Mouse (Mus musculus) embryo, embryonic 11.5 days (tissue): ENCODE results near the gene Zfp426.

ENCODE experiments used
- DNase-seq: peaks from one replicate; pipeline ENCODE4 v3.0.0-alpha.2; 2012; ENCODE audit warnings: low read depth, low spot score

Gene Zfp426

DNA sequence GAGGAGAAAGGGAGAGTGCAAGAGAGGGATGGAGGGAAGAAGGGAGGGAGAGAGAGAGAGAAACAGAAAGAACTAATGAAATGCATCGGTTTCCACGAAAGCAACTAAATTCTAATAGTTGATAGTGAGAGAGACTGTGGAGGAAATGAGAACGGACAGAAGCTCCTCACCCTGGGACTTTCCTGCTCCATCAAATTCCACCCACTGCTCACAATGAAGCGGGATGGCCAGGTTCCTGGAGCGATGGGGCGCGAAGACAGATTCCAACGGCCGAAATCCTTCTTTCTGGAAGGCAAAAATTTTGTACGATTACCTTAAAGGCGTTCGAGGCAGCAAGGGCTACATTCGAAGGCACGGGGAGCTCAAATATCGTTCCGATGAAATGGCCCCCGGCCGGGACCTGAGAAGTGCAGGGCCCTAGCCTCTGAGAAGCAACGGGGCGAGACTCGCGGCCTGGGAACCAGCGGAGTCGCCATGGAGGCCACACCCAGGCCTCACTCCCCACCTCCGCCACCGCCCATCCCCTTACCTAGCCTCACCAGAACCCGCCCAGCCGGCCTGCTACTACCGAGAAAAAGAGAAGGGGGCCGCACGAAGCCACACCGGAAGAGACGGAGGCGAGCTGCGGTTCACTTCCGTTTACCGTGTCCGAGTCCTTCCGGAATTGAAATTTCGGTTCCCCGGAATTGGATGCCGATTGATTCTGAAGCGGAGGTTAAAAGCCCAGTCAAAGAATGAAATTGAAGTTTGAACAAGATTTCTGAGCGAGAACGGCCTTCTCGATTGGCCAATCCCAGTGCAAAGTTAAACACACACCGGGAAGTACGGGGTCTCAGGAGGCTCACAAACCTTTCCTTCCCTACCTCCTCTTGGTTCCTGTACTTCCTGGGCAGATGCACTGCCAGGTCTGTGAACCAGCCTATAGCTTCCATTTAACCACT lies 32.9 kb downstream of the Zfp426 start, which contains the start of gene Zfp26:
Gene Zfp26, minus strand, starts transcription at position 786 of the 941 bp plus-strand sequence.
- peak; percentile 43 for DNase-seq

DNA sequence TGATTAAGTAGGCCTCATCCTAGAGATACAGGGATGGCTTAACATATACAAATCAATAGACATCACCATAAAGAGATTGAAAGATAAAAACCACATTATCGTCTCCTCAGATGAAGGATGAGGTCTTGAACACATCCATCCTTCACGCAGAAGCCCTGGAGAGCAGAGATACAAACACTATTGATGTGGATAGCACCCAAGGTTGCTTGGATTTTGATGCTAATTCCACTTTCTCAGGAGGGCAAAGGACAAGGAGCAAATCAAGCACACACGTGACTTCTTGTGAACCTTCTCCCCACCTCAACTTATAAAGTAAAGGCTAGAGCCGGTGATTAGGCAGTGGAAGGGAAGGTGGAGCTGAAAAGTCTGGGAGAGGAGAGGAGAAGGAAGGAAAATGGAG lies 38.9 kb downstream of the Zfp426 start:
- DNase-seq: no peak

DNA sequence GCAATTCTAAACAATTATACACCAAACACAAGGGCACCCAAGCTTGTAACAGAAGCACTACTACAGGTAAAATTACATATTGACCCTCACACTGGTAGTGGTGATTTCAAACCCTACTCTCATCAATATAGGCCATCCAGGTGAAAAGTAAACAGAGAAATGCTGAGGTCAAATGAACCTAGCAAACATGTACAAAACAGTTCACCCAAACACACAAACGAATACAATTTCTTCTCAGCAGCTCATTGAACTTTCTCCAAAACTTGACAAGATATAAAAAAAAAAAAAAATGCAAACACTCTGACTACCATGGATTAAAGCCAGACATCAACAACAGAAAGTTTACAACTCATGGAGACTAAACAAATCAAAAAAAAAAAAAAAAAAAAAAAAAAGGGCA lies 41.1 kb downstream of the Zfp426 start:
- DNase-seq: no peak

DNA sequence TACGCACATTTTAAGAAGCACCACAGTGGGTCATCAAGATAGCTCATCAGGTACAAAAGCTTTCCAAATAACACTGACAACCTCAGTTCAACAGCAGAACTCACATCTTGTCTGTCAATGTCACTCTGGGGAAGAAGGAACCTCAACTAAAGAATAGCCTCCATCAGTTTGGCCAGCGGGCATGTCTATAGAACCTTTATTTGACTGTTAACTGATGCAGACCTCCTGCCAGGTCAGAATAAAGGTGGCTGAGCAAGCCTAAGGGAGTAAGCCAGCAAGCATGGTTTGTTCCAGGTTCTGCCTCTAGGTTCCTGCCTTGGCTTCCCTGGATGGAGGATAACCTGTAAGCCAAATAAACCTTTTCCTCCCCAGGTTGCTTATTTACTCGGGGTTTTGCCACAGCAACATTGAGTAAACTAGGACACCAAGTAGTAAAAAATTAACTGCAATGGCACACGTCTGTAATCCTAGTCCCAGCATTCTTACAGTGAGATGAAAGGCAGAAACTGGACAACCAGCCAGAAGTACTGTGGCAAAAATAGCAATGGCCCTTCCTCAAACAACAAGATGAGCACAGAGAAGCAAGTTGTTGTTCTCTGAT lies 49.3 kb downstream of the Zfp426 start:
- no peak for DNase-seq

DNA sequence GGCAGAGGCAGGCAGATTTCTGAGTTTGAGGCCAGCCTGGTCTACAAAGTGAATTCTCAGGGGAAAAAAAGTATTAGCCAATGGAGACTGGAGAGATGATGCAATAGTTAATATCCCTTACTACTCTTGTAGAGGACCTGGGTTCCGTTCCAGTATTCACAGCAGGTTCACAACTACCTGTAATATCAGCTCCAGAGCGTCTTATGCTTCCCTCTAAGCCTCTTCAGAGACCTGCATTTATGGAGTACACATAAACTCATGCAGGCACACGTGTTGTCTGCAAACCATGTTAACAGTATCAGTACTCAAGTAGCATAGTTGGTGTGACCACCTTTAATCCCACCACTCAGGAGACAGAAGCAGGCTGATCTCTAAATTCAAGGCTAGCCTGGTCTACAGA lies 62.5 kb downstream of the Zfp426 start:
- no peak for DNase-seq
